ENCODE assay signal across 8 mouse cellular contexts in the genomic region with DNA sequence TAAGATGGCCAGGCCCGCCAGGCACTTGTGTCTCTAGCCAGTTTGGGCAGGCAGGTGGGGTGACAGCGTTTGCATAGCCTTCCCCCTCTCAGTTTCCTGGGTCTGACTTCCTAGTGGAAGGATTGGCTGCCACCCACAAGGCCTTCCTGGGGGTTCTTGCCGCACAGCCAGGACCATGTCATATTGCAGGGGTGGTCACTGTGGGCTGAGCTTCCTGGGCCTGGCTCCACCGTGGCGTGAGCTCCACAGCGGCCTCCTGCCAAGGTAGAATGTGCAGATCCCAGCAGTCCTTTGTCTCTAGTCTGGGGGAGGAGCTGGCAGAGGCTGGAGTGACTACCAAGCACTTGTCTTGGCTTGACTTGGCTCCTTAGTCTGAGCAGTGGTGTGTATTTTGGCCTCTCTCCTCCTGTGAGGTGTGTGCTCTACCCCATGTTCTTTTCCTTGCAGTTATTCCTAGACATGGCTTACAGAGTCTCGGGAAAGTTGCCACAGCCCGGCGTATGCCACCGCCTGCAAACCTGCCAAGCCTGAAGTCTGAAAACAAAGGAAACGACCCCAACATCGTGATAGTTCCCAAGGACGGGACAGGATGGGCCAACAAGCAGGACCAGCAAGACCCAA. TPM values are rescaled to one million over a fixed set of nuclear protein-coding genes. Genes with fewer than 3 reads are reported as not detected.
DNase-seq lines count a peak whose midpoint lies in the region; ATAC-seq and TF ChIP-seq lines count a peak whose summit lies in the region.

No protein-coding gene starts in this region.

- peak; percentile 58 to 63 for DNase-seq in cerebellum, adult 18-20 months
- no peak for DNase-seq in cerebellum, adult 11 months
- DNase-seq in kidney, adult 2 months = peak; percentile 88
- DNase-seq in midbrain, embryonic 10.5 days (ENCODE audit: low spot score) = no peak
- DNase-seq in layer of hippocampus, adult 18-20 months (ENCODE audit: low spot score in 2 of 2) = no peak
- DNase-seq in B cell, adult 2 months = no peak

- 60% methylated on average over 13 of the region's 13 CpGs for WGBS in forebrain, embryonic 13.5 days
- 29% methylated on average over 13 of the region's 13 CpGs for WGBS in kidney, adult 2 months
- WGBS in midbrain, embryonic 10.5 days = 73% methylated on average over 13 of the region's 13 CpGs

- H3K9me3 ChIP-seq in ES-Bruce4 (replicated peaks; ENCODE audit: control insufficient read depth, insufficient read depth, low read length, poor library complexity, severe bottlenecking) = no peaks in the 10 kb centered on the region
- H3K9me3 ChIP-seq in forebrain, embryonic 13.5 days (replicated peaks) = no peaks in the 10 kb centered on the region
- H3K9me3 ChIP-seq in midbrain, embryonic 10.5 days (replicated peaks) = no peaks in the 10 kb centered on the region

- ATAC-seq in forebrain, embryonic 13.5 days = peak; percentile 62

- no peak for TF ChIP-seq CTCF in ES-Bruce4 (IDR thresholded peaks at IDR 0.05; ENCODE audit: low read depth, low read length)
- no peak for TF ChIP-seq CTCF in kidney, adult 2 months (conservative IDR thresholded peaks at IDR 0.05; ENCODE audit: insufficient read depth, insufficient read length, low read depth, low read length)

- H3K4me2 ChIP-seq in forebrain, embryonic 13.5 days = no peak overlapping the region

- peaks cover 22% of the 10 kb centered on the region for H3K36me3 ChIP-seq in ES-Bruce4 (ENCODE audit: control insufficient read depth, insufficient read depth, low read length, poor library complexity, severe bottlenecking)
- peaks cover 53% of the 10 kb centered on the region for H3K36me3 ChIP-seq in forebrain, embryonic 13.5 days (ENCODE audit: poor library complexity, severe bottlenecking)
- H3K36me3 ChIP-seq in kidney, adult 2 months (ENCODE audit: control insufficient read depth, insufficient read depth, low read length) = no peaks in the 10 kb centered on the region
- peaks cover 67% of the 10 kb centered on the region for H3K36me3 ChIP-seq in midbrain, embryonic 10.5 days

- H3K9ac ChIP-seq in ES-Bruce4 (ENCODE audit: low read depth, poor library complexity, severe bottlenecking) = no peak overlapping the region
- H3K9ac ChIP-seq in forebrain, embryonic 13.5 days = no peak overlapping the region

- H3K27me3 ChIP-seq in ES-Bruce4 (ENCODE audit: control insufficient read depth, insufficient read depth, low read length, poor library complexity, severe bottlenecking) = no peaks in the 10 kb centered on the region
- no peaks in the 10 kb centered on the region for H3K27me3 ChIP-seq in forebrain, embryonic 13.5 days
- H3K27me3 ChIP-seq in kidney, adult 2 months (replicated peaks; ENCODE audit: control insufficient read depth, insufficient read depth, low read length) = no peaks in the 10 kb centered on the region
- no peaks in the 10 kb centered on the region for H3K27me3 ChIP-seq in midbrain, embryonic 10.5 days (ENCODE audit: low read depth, poor library complexity, severe bottlenecking)

- no peak for TF ChIP-seq POLR2A in ES-Bruce4 (IDR thresholded peaks at IDR 0.05; ENCODE audit: insufficient read depth, low read length)
- no peak for TF ChIP-seq POLR2A in kidney, adult 2 months (IDR thresholded peaks at IDR 0.05; ENCODE audit: low read depth, low read length)

- peak overlapping the region; percentile 9; the same call in 1 of the 2 replicates for H3K27ac ChIP-seq in ES-Bruce4 (ENCODE audit: insufficient read depth, low read length)
- H3K27ac ChIP-seq in forebrain, embryonic 13.5 days = peak overlapping the region; percentile 70
- H3K27ac ChIP-seq in kidney, adult 2 months (ENCODE audit: insufficient read depth, low read depth, low read length) = peak overlapping the region; percentile 34
- H3K27ac ChIP-seq in midbrain, embryonic 10.5 days (replicated peaks) = 0 out of 2 replicates have a peak overlapping the region, but pooled peaks have one; percentile 10

- H3K4me1 ChIP-seq in ES-Bruce4 (ENCODE audit: control insufficient read depth, insufficient read depth, low read length) = peaks cover 11% of the 10 kb centered on the region
- peaks cover 53% of the 10 kb centered on the region for H3K4me1 ChIP-seq in forebrain, embryonic 13.5 days
- H3K4me1 ChIP-seq in kidney, adult 2 months (ENCODE audit: control insufficient read depth, insufficient read depth, low read length) = peaks cover 43% of the 10 kb centered on the region
- peaks cover 40% of the 10 kb centered on the region for H3K4me1 ChIP-seq in midbrain, embryonic 10.5 days

- TF ChIP-seq EP300 in ES-Bruce4 (IDR thresholded peaks at IDR 0.05; ENCODE audit: insufficient read depth, low read depth, low read length) = no peak

- H3K4me3 ChIP-seq in ES-Bruce4 (ENCODE audit: low read depth, low read length) = no peak overlapping the region
- H3K4me3 ChIP-seq in forebrain, embryonic 13.5 days = no peak overlapping the region
- H3K4me3 ChIP-seq in kidney, adult 2 months (ENCODE audit: insufficient read depth, low read depth, low read length) = no peak overlapping the region
- no peak overlapping the region for H3K4me3 ChIP-seq in midbrain, embryonic 10.5 days

RNA-seq across cellular contexts. Expression of gene Prrc2b, which starts 31.9 kb away (rescaled TPM):
- 106 and 112 TPM in 2 replicates for polyA plus RNA-seq in ES-Bruce4 (2011; ENCODE audit: insufficient read depth, insufficient read length, low read depth, missing spikeins)
- 53.0 and 57.4 TPM in 2 replicates for polyA plus RNA-seq in forebrain, embryonic 13.5 days (2015; fragmentation: Nextera tagmentation; extraction: Ambion mirVana)
- polyA plus RNA-seq in kidney, adult 2 months (2012; rRNA removed) = 42.5 and 43.5 TPM in 2 replicates
- 41.5 and 57.6 TPM in 2 replicates for polyA plus RNA-seq in midbrain, embryonic 10.5 days (2016; fragmentation: Nextera tagmentation; extraction: Ambion mirVana)
- 100 to 1,000 TPM; 293 to 298 TPM for total RNA-seq in layer of hippocampus, adult 18-20 months (2021)

RNA-seq across cellular contexts. Expression of gene Pomt1, which starts 53.6 kb away (rescaled TPM):
- 30.6 and 39.5 TPM in 2 replicates for polyA plus RNA-seq in ES-Bruce4 (2011; ENCODE audit: insufficient read depth, insufficient read length, low read depth, missing spikeins)
- polyA plus RNA-seq in forebrain, embryonic 13.5 days (2015; fragmentation: Nextera tagmentation; extraction: Ambion mirVana) = 23.7 and 27.0 TPM in 2 replicates
- 30.2 and 37.2 TPM in 2 replicates for polyA plus RNA-seq in kidney, adult 2 months (2012; rRNA removed)
- 27.4 and 30.3 TPM in 2 replicates for polyA plus RNA-seq in midbrain, embryonic 10.5 days (2016; fragmentation: Nextera tagmentation; extraction: Ambion mirVana)
- 10 to 100 TPM; 23.3 to 24.4 TPM for total RNA-seq in layer of hippocampus, adult 18-20 months (2021)

Comparison
In these comparisons a context has a peak if more than half of its experiments do, and no peak if none do; other contexts are left out.
1. DNase-seq: peak in cerebellum, adult 18-20 months (2 of 2) and kidney, adult 2 months (single experiment); none in cerebellum, adult 11 months (single experiment), midbrain, embryonic 10.5 days (single experiment), layer of hippocampus, adult 18-20 months (0 of 2) and B cell, adult 2 months (0 of 2).
2. H3K27ac ChIP-seq: peak in every context shown above with its lines; median percentile 70 in forebrain, embryonic 13.5 days; 34 in kidney, adult 2 months; 10 in midbrain, embryonic 10.5 days; 9 in ES-Bruce4.